Mouse (Mus musculus) adrenal gland, postnatal 10 days (tissue): ENCODE measurements at regions not wholly inside any gene's neighbourhood (a gene's known extent, or its start where the extent isn't known, plus 50 kb on each side); places are given as distances from the start of the nearest gene placed in this dataset.
A peak's percentile ranks its signal among the peaks of the same experiment; 100 is the strongest.

Source experiments
- DNase-seq: peaks from one replicate; pipeline ENCODE4 v3.0.0; 2021; ENCODE audit warnings: mixed read lengths

DNA sequence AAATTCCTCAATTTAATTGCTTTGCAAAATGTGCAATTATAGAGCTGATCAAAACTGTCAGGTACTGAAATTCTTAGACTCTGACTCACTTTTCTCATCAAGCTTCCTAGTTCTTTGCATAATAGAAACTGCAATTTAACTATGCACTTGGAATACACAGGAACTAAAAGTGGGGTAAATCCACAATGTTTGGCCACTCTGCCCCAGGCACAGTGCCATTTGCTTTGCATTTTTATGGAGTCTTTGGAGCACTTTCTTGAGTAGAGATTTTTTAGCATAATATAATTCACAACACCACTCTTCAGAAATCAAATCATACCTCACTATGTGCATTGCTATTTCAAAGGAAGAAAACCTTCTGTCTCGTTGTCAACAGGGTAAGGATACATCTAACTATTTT, 414.5 kb upstream of the A730009L09Rik start:
- DNase-seq: no peak

DNA sequence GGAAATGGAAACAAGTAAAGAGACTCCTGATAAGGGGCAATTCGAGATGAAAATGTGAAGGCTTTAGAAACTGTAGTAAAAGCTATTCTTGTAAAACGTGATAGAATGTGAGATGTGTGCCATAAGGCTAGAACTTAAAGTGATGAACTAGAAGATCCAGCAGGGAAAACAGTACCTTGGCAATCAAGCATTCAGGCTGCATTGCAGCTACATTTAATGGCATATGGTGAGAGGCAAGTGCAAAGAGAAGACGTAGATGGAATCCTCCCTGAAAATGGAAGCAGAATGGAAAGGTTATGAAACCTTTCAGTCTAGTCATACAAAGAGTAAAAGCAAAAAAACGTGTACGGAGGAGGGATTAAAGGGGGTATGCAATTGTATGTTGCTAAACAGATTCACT, 403.3 kb upstream of the A730009L09Rik start:
- no peak for DNase-seq

DNA sequence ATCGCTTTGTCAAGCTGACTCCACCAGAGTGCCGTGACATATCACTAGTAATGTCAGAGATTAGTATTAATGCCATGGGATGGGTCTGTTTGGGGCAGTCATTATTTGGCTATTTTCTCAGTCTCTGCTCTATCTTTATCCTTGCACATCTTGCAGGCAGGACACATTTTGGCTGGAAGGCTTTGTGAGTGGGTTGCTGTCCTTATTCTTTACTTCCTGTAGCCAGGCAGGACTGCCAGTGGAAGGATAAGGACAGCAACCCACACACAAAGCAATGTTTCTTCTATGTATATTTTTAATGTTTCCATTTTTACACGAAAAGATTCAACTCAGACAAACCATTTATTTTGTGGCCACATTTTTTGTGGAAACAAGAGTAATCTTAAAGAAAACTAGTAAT, 397.4 kb upstream of the A730009L09Rik start:
- DNase-seq: no peak

DNA sequence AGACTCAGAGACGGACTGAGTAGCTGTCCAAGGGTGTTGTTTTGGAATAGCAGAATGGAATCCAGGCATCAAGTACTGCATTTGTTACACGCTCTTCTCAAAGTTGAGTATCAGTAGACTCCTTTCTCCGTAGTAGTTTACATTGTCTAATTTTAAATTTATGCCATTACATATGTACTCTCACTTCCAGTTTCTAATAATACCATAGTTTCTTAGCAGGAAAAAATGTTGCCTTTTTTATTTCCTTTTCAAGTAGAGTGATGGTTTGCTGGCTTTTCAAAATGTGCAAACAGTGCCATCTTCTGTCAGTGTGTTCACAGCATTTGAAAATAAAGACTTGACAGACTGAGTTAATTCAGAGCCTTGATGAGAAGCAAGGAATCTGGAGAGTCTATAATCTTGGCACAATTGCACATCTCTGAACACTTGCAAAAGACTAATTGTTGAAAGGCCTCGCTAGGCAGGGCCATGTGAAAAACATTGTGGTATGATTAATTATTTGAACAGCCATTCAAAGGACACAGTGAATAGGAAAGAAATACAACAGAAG, 379.2 kb upstream of the A730009L09Rik start:
- peak; percentile 6 for DNase-seq

DNA sequence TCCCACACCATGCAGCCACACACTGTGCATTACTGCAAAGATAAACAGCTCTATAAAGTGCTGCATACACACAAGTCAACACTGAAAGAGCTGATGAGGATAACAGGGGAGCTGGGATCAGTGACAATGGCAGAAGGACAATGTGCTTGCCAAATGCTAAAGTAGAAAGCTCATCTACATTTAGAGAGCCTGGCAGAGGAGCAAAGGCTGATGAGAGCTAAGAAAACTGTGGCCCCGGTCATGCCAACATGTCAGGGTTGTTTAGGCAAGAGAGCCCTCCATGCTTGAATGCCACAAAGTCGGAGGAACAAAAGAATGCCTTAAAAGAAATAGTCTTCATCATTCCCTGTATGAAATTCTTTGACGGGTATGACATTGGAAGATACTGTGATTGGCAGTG, 363.0 kb upstream of the A730009L09Rik start:
- no peak for DNase-seq

DNA sequence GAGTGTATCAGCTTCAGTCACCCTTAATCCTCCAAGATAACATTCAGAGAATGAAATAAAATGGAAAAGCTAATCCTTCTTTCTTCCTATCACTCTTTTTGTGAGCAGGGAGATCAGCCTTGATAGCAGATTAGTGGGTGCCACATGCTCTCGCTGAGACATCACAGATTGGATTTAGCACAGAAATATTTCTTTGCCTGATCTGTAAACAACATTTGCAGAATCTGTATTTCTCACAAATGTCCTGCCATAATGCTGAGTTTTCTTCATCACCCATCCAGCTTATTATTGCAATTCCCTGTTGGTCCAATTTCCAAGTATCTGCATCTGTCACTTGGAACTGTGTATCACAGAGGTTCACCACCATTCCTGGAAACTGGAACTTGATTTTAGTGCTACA, 342.8 kb upstream of the A730009L09Rik start:
- no peak for DNase-seq
